Mouse (Mus musculus) myocyte (in vitro differentiated cells): ENCODE results near the gene Ctbp2.

Experiments
- CEBPB ChIP-seq: IDR thresholded peaks from 2 replicates; pipeline ENCODE4 v1.6.1; 2011; ENCODE audit warnings: mild to moderate bottlenecking, moderate library complexity; ENCODE audit not compliant: poor library complexity, insufficient read depth, severe bottlenecking
- E2F4 ChIP-seq: IDR thresholded peaks from one replicate; pipeline ENCODE4 v1.6.1; 2011; ENCODE audit warnings: mild to moderate bottlenecking, control low read depth, moderate library complexity; ENCODE audit not compliant: insufficient read depth
- MAX ChIP-seq: IDR thresholded peaks from one replicate; pipeline ENCODE4 v1.6.1; 2011; ENCODE audit warnings: low read depth, mild to moderate bottlenecking, control low read depth
- POLR2A ChIP-seq: IDR thresholded peaks from one replicate; pipeline ENCODE4 v1.6.1; 2011; ENCODE audit warnings: low read depth, mild to moderate bottlenecking, control low read depth, moderate library complexity; ENCODE audit not compliant: insufficient read length
- POLR2AphosphoS2 ChIP-seq: IDR thresholded peaks from one replicate; pipeline ENCODE4 v1.6.1; 2011; ENCODE audit warnings: low read depth, control low read depth; ENCODE audit not compliant: insufficient read length
- TCF12 ChIP-seq: IDR thresholded peaks from one replicate; pipeline ENCODE4 v1.6.1; 2011; ENCODE audit warnings: mild to moderate bottlenecking, control low read depth; ENCODE audit not compliant: poor library complexity, insufficient read depth, severe bottlenecking
- USF1 ChIP-seq: IDR thresholded peaks from one replicate; pipeline ENCODE4 v1.6.1; 2011; ENCODE audit warnings: low read depth, mild to moderate bottlenecking, control low read depth, moderate library complexity

DNA sequence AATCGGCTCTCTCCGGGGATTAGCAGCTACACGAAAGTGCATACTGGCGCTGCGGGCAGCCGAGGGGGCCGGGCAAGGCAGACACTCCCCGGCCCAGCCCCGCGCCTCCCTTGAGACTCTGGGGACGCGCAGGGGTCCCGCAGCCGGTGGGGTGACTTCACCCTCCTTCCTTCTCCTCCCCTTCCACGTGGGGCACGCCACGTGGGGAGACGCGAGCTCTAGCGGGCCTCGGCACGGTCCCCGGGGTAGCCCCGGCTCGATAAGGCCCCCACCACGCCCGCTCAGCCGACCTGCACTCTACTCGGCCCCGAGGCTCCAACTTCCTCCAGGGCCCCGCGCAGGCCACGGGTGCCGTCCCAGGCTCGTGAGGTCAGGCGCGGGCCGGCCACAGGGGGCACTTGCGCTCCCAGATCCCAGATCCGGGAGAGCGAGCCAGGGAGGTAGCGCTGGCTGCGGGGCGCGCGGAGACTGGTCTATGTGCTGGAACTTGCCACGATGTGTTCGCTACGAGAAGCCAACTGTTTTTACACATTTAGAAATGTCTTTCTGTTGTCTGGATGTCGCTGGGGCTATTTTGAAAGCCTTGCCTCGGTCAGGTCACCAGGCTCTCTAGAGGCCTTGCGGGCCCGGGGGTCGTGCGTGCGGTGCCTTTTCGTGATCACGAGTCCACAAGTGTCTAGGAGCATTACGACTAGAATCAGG is at the start of gene Ctbp2:
- TF ChIP-seq POLR2A (peak; percentile 31), USF1 (no peak), MAX (no peak), E2F4 (no peak), POLR2AphosphoS2 (no peak), CEBPB (no peak), TCF12 (no peak)
